Mouse (Mus musculus): ENCODE measurements around the gene Drc1.

Drc1 gene

GRCm38 (mm10) chr5:30281291-30281732, at the start of gene Drc1:
Gene Drc1, plus strand, starts transcription at chr5:30281388.
- in situ Hi-C loops (cut with MboI, MseI): loop anchor here (10.0 kb wide), 3 partner anchors 93 to 447 kb away; no protein-coding TSS in a partner anchor

GRCm38 (mm10) chr5:30231891-30232270, 49.3 kb upstream of the Drc1 start:
- in situ Hi-C loops (cut with MboI, MseI): loop anchor here (10.0 kb wide), 1 partner anchor 433 kb away; the partner anchor contains the start of gene Cenpa

DNA sequence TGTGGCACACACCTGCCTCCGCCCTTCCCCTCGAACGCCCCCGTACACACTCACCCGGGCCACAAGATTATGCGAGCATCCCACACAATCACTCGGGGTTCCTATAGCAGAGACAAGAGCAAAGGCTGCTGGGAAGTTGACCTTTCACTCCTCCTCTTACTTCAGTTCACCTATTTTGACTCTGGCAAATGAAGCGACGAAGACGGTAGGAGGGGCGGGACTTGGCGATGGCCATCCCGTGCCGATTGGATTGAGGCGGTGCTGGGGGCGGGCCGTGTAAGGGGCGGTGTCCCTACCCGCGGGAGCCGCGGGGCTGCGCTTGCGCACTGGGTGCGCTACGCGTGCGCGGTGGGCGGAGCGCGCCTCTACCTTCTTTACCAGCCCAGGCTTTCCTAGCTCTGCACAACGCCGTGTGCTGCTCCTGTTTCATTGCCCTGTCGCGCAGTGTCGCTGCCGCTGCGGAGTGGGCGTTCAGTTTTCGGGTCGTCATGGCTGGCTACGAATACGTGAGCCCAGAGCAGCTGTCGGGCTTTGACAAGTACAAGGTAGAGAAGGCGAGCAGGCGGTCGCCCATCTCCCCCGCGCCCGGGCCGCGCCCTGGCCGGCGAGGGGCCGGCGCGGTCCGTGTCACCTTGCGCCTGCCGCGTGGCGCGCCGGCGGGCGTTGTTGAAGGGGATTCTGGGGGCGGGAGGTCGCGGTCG, 48.8 kb upstream of the Drc1 start, which contains the start of gene Selenoi:
TSS of gene Selenoi (plus strand) at position 311 of the 701 bp plus-strand sequence.
- in situ Hi-C loops (cut with MboI, MseI): loop anchor here (10.0 kb wide), 1 partner anchor 432 kb away; the partner anchor contains the start of gene Cenpa

- in situ Hi-C loops (cut with MboI, MseI): loop anchor here (10.0 kb wide), 1 partner anchor 432 kb away; the partner anchor contains the start of gene Cenpa
These were observed 48.1 kb upstream of the Drc1 start for GRCm38 (mm10) chr5:30233042-30233441.

GRCm38 (mm10) chr5:30233979-30234378, 47.2 kb upstream of the Drc1 start:
- in situ Hi-C loops (cut with MboI, MseI): loop anchor here (10.0 kb wide), 1 partner anchor 431 kb away; the partner anchor contains the start of gene Cenpa

DNA sequence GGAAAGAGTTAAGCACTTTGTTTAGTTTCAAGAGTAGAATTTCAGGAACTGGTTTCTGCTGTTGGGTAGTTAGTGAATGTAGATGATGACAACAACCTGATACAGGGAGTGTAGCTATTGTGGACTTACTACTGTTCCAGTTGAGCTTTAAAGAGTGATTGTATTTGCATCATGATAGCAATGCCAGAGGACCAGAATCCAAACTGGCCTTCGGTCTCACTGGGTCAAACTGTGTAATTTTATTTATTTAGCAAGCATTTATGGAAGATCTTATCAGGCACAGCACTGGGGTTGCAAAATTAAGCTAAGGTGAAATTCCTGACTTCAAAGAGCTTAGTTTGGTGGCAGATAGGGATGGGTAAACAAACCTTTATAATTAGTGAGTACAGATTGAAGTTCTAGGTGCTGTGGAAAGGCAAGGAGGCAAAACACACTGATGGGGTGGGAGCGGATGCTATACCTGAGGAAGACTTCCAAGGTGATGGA, 45.5 kb upstream of the Drc1 start:
- in situ Hi-C loops (cut with MboI, MseI): loop anchor here (10.0 kb wide), 1 partner anchor 429 kb away; the partner anchor contains the start of gene Cenpa

DNA sequence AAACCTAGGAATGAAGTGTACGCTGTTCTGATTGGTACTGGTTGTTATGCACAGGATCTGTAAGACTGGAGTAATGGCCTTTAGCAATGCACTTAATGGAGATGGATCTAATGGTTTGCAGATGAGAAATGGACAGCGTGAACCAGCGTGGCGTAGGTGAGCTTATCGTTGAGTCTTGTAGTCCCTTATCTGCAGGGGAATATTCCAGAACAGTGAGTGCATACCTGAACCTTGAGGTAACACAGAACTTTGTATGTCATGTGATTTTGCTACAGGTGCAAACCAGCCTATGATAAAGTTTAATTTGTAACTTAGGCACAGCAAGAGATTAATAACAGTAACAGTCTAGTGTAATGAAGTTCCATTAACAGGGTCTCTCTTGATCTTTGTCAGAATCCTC, 42.7 kb upstream of the Drc1 start:
- in situ Hi-C loops (cut with MboI, MseI): loop anchor here (10.0 kb wide), 1 partner anchor 426 kb away; the partner anchor contains the start of gene Cenpa

DNA sequence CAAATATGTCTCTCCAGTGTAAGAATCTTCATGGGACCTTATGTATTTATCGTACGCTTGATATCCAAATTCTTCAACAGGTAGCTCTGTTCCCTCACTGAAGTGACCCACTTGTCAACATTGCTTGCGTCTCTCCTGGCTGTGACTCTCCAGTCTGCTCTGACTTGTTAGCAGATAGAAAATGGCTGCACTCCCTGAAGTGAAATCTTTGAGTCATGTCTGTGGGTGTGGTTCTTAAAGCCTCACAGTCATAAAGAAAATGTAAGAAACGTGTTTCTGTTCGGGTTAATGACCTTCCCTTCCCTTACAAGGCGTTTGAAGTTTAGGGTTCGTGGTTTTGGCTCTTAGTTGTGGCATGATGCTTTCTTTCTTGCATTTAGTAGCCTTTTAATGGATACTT, 40.6 kb upstream of the Drc1 start:
- in situ Hi-C loops (cut with MboI, MseI): no loop called here

- in situ Hi-C loops (cut with MboI, MseI): no loop called here
These were observed 38.8 kb upstream of the Drc1 start for GRCm38 (mm10) chr5:30242410-30242809.

DNA sequence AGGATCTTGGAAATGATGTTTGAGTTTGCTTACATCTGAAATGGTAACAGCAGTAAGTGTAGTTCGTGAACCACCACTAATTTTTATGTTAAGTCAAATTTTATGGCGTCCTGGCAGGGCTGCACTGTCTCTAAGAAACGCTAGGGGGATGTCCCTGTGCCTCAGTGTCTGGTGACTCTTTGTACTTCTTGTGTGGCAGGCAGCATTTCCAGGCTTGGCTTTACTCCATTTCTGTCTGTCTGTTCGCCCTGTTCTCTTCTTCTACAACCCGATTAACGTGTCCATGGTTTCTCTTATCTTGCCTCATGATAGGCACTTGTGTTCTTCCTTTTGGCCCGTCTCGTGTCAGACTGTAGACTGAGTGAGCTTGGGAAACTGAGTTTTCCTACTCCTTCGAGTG, 37.4 kb upstream of the Drc1 start:
- in situ Hi-C loops (cut with MboI, MseI): no loop called here

- in situ Hi-C loops (cut with MboI, MseI): no loop called here
These were observed 35.2 kb upstream of the Drc1 start for GRCm38 (mm10) chr5:30245861-30246416.

DNA sequence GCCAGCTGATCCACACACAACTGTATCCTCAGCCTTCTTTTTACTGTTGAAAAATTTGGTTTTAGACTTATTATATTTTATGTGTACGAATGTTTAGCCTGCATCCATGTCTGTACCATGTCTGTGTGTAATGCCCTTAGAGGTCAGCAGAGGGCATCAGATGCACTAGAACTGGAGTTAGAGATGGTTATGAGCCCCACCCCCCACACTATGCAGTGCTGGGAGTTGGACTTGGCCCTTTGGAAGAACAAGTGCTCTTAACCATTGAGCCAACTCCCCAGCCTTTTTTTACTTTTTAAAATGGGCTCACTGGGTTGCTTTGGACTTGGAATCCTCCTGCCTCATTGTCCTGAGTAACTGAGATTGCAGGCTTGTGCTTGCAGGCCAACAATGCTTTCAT, 33.5 kb upstream of the Drc1 start:
- in situ Hi-C loops (cut with MboI, MseI): no loop called here

GRCm38 (mm10) chr5:30255567-30256354, 25.4 kb upstream of the Drc1 start:
- in situ Hi-C loops (cut with MboI, MseI): no loop called here

GRCm38 (mm10) chr5:30258776-30259175, 22.4 kb upstream of the Drc1 start:
- in situ Hi-C loops (cut with MboI, MseI): no loop called here

DNA sequence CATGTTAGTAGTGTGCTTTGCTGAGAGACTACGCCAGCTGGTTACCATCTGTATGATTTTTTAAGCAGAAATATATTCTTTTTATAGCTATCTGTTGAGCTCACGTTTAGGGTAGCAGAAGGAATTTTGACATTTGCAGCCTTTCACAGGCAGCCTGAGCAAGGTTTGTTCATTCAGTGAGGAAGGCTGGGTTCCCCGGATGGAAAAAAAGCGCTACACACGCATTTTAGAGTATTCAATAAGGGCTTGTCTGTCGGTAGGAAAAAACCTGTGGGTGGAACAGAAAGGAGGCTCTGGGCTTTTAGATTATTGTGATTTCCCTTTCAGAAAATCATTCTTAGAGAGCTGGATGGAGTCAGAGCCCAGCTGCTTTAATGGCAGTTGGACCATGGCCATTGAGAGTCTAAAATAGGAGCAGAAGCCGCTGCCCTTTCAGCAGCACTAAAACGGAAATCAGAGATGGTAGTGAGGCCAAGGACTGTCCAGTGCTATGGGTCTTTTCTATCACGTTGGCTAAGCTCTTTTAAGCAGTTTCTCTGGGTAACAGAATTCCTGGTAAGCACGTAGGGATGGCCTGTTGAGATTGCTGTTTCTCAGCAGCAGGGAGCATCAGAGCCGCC, 10.5 kb upstream of the Drc1 start:
- in situ Hi-C loops (cut with MboI, MseI): no loop called here

GRCm38 (mm10) chr5:30271599-30272281, 9.4 kb upstream of the Drc1 start:
- in situ Hi-C loops (cut with MboI, MseI): no loop called here

DNA sequence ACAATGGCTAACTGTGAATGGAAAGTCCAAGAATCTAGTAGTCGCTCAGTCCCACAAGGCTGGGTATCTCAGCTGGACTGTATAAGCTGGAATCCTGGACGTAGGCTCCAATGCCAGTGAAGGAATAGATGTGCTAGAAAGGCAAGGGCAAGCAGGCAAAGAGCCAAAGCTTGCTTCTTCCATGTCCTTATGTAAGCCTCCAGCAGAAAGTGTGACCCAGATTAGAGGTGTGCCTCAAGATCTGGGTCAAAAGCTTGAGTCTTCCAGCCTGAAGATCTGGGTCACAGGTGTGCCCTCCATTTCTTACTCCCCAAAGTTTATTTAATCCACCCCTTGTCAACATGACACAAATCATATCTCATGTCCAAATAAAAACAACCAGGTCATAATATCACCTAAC, 4.8 kb upstream of the Drc1 start:
- in situ Hi-C loops (cut with MboI, MseI): loop anchor here (5.0 kb wide), 3 partner anchors 66 to 371 kb away; partner anchors contain the start of gene Slc35f6

GRCm38 (mm10) chr5:30278952-30279351, 2.2 kb upstream of the Drc1 start:
- in situ Hi-C loops (cut with MboI, MseI): loop anchor here (5.0 kb wide), 3 partner anchors 63 to 368 kb away; partner anchors contain the start of gene Slc35f6

DNA sequence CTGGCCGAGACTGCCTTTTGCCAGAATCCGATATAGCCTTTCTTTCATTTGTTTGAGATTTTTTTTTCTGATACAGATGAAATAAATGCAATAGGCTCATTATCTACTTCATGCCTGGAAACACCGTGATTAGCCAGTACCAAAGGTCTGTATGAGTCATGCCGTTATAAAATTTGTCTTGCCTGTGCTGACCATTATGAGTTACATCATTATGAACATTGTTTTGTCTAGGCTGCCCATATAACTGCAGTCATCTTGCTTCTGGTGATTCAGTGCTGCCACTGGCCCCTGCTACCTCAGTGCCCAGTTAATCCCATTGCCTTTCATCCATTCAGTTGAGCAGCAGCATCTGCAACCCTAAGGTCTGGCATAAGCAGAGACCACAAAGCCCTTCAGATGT, 1.7 kb upstream of the Drc1 start:
- in situ Hi-C loops (cut with MboI, MseI): loop anchor here (5.0 kb wide), 3 partner anchors 63 to 368 kb away; partner anchors contain the start of gene Slc35f6

DNA sequence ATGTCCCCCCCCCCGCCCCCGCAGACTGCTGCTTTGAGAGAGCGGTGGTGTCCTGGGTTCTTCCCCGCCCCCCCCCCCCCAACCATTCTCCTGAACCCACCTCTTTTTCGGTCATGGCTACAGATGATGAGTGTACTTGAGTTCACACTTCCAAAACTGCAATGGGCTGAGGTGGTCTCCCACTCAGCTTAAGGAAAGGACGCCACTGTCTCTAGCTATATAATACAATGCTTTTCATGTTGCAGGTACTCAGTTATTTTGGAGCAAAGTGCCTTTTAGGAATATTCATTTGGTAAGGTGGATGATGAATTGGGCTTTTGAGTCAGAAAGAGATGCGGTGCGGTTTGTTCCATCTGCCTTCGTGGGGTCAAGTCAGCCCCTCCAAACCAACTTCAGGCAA, 324 bp upstream of the Drc1 start:
- in situ Hi-C loops (cut with MboI, MseI): loop anchor here (10.0 kb wide), 3 partner anchors 94 to 446 kb away; no protein-coding TSS in a partner anchor

Measured in T-helper 1 cell (primary cell).